Mouse (Mus musculus) thymus, postnatal 10 days (tissue): Measurements from ENCODE around the gene Uhrf1.
A peak's percentile ranks its signal among the peaks of the same experiment; 100 is the strongest.

Experiments
- DNase-seq, 2 experiments: peaks; one replicate each; pipeline ENCODE4 v3.0.0; 2021; ENCODE audit warnings: low spot score in 2 of 2

The Uhrf1 gene

DNA sequence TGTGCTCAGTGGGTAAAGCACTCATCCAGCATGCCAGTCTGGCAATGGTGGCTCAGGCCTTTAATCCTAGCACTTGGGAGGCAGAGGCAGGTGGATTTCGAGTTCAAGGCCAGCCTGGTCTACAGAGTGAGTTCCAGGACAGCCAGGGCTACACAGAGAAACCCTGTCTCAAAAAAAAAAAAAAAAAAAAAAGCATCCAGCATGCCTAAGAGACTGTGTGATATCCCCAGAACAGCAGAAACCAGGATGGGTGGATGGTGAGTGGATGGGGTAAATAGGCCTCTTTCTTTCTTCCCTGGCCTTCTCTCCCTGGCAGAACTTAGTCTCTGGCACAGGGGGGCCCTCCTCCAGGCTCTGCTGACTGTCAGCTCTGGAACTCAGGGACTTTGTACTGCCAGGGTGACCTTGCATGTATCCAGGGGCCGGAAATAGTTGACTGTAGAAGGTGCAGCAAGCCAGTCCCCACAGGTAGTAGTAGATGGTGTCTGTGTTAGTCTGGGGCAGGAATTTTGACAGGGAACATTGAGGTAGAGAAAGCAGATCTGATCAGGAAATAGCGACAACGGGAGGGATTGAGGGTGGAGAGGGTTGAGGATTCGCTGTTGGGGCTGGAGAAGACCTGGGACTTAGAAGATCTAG is 27.2 kb upstream of the Uhrf1 start:
- no peak for DNase-seq

DNA sequence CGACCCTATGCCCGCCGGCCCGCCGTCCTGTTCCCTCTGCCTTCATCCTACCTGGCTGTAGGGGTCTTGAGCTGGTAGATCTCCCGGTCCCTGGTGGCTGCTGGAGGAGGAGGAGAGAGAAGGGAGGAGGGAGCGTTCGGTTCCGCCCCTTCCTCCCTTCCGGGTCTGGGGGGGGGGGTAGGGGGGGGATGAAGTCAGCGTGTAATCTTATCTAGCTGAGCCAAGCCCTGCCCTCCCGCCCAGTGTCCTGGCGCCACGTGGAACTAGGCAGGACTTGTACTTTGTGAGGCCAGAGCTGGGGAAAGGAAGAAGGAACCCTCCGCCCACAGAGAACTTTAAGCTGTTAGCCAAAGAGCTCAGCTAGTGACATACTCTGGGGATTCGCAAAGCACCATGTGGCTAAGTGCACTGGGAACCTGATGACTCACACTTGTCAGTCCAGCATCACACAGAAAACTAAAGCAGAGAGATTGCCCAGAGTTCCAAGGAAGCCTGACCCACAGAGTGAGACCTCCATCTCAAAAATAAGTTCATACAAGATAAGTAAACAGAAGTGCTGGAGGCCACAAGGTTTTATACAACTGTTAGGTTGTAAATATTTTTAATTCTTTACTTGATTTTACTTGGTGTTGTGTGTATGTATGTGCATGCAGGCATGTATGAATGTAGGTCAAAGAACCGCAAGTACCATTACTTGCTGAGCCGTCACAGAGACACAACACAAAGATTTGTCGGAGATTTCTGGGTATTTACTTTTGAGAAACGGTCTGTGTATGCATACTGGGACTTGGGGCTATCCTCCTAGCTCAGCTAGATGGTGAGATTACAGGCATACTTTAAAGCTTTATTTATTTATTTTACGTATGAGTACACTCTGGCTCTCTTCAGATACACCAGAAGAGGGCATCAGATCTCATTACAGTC is 26.2 kb upstream of the Uhrf1 start, which contains the start of gene Ticam1:
TSS of gene Ticam1 (minus strand) at position 144 of the 924 bp plus-strand sequence.
- peak; percentile 57 to 64 for DNase-seq

DNA sequence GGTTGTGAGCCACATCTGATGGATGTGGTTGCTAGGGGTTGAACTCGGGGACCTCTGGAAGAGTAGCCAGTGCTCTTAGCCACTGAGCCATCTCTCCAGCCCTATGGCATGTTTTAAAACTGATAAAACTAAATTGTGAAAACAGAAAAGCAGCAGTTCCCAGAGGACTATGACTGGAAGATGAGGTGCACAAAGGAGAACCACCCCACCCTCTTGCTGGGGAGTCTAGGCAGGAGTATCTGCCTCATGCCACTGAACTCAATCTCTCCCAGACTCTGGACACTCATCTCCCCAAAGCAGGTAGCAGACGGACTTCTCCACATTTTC is 25.6 kb upstream of the Uhrf1 start:
- no peak for DNase-seq

DNA sequence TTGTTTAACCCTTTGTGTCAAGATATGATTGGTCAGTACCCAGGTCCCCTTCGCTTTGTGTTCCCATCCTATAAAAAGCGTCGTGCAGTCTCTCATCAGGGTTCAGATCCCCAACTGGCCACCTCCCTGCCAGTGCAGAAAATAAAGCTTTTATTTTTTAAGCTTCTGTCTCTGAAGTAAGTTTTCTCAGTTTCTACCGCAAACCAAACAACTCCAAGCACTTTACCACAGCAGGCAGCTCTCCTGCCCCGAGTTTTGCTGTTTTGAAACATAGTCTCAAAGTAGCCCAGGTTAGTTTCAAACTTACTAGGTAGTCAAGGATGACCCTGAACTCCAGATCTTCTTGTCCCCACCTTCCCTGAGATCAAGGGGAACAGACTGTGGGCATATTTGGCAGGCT is 24.8 kb upstream of the Uhrf1 start:
- DNase-seq = no peak

DNA sequence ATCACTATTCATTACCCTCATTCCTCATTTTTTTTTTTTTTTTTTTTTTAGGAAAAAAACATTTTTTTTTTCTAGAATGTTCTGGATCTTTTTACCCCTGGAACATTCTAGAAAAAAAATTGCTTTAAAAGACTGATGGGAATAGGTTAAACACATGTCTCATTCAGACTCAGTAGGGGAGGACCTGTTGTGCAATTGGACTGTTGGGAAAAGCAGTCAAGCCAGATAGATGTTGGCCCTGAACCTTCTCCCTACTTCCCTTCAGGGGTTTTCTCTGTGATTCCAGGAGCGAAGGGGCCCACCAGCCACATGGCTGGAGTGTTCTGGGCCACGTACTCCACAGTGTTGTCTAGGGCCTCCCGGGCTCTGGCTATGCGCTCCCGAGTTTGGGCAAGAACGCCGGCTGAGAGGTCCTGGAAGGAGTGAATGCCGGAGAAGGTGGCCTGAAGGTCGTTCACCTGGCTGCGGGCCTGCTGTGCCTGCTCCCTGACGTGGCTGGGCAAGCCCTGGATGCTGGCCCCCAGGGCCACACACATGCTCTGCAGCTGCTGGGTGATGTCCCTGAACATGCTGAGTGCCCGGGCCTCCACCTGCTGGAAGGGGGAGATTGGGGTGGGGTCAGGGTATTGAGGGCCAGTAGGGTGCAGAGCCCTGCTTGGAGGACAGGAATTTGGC is 23.5 kb upstream of the Uhrf1 start:
- DNase-seq = no peak

DNA sequence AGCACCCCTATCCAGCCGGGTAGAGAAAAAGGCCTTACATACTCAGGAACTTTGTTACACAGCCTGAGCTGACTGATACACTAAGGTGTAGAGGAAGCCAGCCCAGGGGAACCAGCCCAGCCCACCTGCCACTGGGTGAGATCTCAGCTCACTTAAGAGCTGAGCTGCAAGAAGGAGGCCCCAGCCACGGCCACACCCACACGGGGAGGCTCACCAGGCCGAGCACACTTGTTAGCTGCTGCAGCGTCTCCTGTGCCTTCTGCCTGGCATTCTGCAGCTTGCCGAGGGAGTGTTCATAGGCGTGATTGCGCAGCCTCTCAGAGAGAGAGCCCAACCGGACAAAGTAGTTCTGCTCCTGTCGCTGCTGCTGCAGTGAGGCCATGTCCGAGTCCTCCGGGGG is 21.9 kb upstream of the Uhrf1 start:
- DNase-seq = no peak

DNA sequence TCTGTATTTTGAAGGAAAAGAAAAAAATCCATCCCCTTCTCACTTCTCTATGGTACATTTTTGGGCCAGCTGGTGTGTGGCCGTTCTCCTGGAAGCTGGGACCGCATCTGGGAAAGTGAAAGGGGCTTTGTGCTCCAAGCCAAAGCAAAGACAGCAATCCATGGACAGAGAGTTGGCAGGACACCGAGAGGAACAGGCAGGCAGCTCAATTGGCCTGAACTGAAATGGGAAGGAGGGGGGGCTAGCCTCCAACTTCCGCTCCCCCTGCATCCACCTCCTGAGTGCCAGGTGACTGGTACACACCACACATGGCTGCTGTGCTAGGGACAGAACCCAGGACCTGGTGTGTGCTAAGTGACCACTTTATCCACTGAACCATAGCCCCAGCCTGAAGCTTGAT is 20.3 kb upstream of the Uhrf1 start:
- DNase-seq = no peak

DNA sequence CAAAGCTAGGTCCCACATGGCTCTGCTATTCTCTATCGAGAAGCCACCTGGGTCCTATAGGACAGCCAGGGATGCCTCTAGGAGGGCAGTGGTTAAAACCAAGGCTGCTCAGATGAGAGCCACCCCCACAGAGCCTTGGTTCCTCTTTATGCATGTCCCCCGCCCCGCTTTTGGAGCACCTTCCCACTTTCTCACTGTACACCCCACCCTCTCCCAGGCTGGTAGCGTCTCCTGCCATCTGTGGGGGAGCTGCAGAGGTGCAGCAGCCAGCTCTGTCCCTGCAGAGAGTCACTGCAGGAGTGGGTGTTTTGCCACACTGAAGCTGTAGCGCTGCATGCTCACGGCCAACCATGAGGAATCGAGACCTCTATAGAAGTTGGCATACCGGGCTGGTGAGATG is 19.8 kb upstream of the Uhrf1 start:
- DNase-seq = no peak

DNA sequence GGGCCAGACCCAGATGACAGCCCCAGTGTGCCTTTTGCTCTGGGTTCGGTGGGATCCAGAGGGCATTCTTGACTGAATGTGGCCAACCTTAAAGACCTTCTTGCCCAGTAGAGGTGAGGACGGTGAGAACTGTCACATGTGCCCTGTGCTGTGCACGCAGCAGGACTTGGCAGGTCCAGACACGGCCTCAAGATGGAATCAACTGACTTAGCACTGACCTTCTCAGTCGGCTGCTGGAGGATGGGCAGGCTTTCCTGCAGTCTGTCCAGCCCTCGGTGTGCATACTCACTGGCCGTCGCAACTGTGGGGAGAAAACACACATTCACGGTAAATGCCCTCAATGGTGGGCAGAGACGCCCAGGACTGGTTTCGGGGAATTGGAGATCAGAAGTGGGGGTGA is 17.1 kb upstream of the Uhrf1 start:
- DNase-seq = no peak

DNA sequence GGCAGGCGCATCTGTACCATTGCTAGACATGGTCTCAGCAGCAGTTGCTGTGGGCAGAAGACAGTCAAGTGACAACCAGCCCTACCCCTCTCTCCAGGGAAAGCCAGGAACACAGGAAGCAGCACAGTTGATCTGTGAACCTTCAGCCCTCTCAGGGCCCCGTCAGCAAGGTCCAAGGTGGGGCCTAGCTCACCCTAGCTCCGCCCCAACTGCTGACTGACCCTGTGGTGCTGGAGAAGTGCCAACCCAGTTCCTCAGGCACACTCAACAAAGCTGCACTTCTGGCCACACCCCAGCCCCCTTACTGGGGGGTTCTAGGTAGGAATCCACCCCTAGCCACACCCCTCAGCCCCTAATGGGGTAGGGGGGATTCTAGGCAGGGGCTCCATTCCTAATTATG is 15.3 kb upstream of the Uhrf1 start:
- no peak for DNase-seq

DNA sequence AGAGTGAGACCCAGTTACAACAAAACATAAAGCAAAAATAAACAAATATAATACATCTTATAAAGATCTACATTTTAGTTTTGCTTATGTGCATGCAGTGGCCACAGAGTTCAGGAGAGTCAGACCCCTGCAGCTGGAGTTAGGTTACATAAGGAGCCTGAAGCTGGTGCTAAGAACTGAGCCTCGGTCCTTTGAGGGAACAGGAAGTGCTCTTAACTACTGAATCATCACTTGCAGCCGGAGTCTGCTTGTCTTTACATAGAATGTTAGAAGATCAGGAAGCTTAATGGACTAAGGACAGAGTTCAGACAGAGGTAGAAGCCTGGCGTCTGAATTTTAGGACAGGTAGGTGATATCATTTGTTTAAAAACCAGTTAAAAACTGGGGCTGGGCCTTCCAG is 14.3 kb upstream of the Uhrf1 start:
- DNase-seq = no peak

DNA sequence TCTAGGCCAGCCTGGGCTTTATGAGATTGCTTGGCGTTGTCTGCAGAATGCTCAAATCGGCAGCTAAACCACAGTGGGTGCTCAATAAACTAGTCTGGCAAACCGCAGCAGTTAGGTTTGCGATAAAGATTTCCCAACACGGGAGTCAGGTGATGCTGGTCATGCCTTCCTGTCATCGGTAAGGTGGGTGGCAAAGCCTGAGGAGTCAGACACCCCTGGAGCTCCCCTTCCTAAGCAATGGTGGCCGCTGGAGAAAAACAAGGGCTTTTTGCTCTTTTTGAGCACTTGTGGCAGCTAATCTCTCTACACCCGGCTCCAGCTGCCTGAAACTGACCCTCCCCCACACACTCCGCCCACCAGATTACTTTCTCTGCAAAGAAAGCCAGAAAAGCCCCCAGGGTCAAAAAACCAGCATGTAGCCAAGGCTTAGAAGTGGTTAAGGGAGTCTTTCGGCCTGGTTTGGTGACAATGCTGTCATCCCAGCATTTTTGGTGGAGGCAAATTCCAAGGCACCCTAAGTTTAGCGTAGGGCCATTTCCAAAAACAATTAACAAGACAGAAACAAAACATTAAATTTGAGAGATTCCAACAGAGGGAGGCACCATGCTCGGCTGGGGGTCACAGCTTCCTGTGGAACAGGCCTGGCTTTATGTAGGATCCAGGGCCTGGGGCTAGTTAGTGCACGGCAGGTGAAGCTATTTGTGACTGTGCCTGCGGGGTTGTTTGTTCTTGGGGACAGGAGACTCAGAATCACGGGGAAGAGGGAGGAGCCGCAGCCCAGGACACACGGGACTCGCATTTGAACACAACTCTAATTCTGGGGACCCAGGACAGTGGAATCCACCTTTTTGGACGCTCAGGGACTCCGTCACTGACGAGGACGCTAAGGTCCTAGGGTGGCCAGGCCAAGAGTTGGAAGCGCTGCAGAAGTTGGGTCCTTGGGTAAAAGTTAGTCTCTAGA is 13.5 kb upstream of the Uhrf1 start:
- DNase-seq = peak; percentile 37 to 39

DNA sequence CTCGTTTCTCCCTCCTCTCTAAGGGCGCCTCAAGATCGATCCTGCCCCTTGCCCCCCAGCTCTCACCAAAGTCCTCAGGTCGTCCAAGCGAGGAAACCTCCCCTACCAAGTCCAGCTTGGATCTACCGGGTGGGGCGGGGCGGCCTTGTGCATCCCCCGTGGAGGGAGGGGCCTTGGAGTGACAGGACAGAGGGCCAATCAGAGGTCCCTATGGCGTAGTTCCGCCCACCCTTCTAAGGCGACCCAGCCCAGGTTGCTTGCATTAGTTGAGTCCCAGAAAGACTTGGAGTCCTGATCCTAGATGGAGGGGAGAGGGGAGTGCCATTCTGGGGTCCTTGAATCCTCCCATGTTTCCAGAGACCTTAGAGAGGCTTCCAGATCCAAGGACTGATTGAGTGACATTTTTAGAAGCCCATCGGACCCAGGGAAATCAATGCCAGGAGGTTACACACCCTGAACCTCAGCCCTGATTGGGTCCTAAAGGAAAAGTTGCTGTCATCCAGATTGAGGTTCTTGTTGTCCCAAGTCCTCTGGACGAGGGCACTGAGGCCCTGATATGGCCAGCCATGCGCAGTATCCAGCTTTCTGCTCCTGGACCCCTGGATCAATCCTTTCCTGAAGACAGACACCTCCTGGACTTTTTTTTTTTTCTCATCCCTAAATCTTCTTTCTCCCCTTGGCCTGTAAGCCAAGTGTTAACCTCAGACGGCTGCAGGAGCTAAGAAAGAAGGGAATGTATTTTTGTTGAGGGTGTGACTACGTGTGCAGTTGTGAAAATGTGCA is 12.5 kb upstream of the Uhrf1 start:
- DNase-seq = peak; percentile 96 to 98

DNA sequence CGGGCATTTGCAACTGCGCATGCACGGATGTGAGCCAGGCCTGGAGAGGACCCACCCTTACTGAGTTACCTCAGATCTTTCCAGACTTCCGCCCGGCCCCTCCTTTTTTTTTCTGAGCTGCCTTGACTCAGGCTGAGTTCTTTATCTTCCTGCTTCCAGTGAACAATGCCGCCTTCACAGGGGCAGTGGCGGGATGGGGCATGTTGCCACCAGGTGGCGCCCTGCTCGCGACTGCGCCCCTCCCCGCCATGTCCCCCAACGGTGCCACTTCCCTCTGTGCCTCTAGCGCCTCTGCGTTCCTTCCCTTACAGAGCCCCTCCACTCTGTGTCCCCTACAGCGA is 12.0 kb upstream of the Uhrf1 start:
- DNase-seq = peak; percentile 97 to 98

DNA sequence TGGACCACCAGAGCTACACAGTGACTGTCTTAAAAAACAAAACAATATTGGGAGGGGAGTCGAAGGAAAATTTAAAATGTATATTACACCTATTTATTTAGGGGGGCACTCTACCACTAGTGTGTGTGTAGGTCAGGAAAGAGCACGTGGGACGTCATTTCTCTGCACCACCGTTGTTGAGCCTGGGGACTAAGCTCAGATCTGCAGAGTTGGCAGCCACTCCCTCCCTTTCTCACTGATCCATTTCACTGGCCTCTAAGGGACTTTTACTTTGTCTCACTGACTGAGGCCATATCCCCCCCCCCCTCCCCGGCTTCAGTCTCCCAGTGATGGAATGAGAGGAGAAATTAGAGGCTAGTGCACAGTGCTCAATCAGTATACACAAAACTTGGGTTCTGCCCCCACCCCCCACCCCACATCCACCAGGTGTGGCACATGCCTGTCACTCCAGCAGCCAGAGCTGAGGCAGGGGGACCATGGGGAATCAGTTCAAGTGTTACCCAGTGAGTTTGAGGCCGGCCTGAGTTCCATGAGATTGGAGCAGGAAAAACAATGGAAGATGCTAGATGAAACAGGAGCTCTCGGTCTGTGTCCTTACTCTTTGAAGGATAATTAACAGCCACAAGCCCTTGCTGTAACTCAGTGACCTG is 11.2 kb upstream of the Uhrf1 start:
- DNase-seq = peak; percentile 65 to 68

DNA sequence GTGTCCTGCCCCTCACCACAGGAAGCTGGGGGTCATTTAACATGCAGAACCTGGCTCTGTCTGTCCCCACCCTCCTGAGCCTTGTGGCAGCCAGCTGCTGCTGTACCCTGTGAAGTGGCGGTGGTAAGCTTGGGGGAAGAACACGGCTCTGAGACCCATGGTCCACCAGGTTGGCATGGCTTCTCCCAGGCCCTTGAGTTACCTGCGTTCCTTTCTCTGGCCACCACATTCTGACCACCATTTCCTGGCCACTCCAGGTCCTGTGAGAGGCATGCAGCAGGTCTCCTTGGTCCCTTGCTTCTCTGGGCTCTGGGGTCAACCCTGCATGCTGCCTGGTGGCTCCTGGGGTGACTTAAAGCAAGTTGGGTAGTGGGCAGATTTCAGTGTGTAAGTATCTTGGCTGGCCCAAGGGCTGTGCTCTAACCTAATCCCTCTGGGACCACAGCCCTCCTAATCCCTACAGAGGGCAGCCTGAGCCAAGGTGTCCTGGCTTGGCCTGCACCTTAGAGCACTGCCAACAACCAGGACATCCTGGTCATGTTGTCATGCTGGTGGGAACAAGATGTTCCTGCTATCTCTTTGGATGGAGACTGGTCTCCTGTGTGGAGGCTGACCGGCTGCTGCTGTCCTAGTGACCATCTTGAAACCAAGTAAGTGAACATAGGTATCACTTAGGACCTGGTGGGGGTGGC is 10.4 kb upstream of the Uhrf1 start, which contains the start of gene Plin3:
TSS of gene Plin3 (minus strand) at position 343 of the 692 bp plus-strand sequence.
- DNase-seq = peak; percentile 47 to 55

DNA sequence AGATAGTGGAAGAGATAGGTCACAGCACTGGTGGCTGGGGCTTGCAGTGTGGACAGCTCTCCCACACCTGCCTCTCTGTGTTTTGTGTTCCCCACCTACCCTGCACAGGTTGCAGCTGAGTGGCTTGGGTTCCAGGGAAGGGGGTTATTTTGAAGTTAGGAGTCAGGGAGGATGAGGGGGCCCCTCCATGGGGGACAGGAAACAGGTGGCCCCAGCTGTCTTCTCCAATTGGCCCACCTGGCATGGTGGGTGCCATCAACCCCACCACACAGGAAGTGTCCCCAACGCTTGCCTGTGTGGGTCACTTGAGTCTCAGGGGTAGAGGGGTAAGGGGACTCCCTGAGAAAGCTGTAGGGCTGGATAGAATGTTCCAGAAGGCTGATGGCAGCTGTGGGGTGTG is 9.8 kb upstream of the Uhrf1 start:
- DNase-seq = peak; percentile 82 to 92

DNA sequence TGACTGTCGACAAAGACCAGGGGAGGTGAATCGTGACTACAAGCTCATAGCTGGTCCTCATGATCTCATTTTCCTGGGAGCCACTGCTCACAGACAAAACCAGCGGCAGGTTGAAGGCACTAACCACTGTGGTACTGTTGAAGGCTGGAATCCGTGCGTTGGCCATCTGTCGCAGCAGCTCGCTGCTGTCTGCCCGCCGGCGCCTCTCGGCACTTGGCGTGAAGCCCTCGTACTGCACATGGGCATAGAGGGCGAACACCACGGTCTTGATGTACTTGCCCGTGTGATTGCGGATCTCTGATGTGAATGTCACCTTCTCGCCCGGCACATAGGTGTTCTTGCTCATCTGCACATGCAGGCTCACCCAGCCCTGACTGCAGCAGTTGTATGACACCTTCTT is 8.9 kb upstream of the Uhrf1 start:
- no peak for DNase-seq

DNA sequence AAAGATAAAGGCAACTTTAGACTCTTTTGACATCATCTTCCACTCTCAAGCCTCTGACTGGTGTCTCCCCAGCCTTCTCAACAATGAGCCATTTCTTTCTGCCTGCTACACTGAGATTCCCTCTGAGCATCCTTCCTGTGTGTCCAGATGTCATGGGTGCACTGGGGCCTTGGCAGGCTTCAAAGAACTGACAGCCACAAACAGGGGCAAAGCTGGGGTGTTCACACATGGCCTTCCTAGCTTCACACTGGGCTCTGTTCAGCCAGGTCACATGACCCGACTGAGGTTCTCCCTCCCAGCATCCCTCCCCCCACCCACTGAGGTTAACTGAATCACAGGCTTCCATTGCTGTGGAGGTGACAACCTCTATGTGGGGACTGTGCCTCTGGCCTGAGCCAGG is 6.9 kb upstream of the Uhrf1 start:
- peak; percentile 28 to 37 for DNase-seq

DNA sequence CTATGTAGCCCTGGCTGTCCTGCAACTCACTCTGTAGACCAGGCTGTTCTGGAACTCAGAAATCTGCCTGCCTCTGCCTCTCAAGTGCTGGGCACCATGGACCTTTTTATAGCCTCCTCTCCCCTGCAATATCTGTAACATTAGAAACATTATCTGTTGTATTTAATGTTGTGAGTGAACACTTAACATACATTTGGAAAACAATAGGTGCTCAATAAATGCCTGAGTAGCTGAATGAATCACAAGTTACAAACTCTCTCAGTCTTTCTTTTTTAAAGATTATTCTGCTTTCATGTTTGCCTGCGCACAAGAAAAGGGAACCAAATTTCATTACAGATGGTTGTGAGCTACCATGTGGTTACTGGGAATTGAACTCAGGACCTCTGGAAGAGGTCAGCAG is 4.9 kb upstream of the Uhrf1 start:
- no peak for DNase-seq
